Mouse (Mus musculus): ENCODE results near the gene Plekhh2. TPM values are rescaled to one million over a fixed set of nuclear protein-coding genes. Genes with fewer than 3 reads are reported as not detected.

Plekhh2 gene
- total RNA-seq, 2 experiments from 2014 or later = 11.7 to 18.0 TPM

DNA sequence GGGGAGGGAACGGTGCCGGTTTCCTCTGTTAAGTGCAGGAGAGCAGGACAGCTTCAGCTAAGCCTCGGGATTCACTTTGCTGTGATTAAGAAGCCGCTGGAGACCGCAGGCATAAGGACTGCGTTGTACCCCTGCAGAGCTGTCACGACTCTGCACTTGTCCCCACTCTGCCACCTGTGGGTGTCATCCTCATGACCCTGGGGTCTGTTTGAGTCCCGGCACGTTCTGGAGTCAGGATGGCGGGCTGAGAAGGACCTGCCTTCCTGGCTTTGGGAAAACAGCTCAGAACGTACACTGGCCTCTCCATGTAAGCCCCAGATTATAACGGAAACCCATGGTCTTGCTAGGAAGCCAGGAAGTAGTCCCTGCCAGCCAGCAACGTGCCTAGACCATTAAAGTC, 95.3 kb downstream of the Plekhh2 start:
- DNase-seq (ENCODE audit: low spot score in 2 of 2) = no peak

DNA sequence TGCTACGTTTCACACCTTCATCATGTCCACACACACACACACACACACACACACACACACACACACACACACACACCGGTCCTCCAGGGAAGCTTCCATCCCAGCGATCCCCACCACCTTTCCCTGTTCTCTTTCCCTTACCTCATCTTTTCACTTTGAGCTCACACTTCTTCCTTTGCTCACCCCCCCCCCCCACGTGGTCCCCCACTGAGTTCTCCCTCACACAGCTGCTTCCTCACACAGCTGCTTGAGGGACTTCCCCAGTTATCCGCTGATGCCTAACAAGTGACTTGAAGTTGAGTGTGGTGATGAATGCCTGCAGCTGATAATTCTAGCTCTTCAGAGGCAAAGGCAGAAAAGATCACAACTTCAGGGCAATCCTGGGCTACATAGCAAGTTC, 95.9 kb downstream of the Plekhh2 start:
- no peak for DNase-seq (ENCODE audit: low spot score in 2 of 2)

DNA sequence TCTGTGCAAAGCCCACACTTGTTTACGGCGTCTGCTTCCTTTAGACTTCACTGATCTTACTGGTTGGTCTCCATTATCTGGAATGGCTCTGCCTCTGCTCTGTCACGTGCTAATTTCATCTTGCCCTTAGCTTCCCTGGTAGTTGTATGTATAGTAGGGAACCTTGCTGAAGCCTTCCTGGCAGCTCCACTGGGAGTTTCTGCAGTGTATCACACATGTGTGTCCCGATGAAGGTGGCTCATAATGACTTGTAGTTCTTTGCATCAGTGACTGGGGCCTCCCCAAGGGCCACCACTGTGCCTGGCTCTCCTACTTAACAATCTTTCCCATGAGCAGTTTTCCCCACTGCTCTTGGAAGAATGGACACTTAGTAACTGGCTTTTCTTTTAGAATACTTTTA, 96.9 kb downstream of the Plekhh2 start:
- no peak for DNase-seq (ENCODE audit: low spot score in 2 of 2)

DNA sequence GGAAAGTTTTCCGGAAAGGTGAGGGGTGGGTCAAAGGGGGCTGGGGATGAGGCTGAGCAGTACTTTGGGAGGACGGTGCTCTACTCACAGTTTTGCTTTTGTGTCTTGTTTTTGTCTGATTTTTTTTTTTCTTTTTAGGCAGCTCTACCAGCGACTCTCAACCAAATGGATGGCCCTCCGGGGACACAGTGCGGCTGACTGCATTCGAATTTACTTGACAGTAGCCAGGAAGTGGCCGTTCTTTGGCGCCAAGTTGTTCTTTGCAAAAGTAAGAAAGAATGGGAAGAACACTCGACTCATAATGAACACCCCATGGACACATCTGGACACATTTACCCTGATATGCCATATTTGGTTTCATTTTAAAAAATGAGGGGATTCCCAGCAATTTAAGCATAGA, 99.8 kb downstream of the Plekhh2 start:
- DNase-seq (ENCODE audit: low spot score in 2 of 2) = peak in 1 of 2 experiments; percentile 59

DNA sequence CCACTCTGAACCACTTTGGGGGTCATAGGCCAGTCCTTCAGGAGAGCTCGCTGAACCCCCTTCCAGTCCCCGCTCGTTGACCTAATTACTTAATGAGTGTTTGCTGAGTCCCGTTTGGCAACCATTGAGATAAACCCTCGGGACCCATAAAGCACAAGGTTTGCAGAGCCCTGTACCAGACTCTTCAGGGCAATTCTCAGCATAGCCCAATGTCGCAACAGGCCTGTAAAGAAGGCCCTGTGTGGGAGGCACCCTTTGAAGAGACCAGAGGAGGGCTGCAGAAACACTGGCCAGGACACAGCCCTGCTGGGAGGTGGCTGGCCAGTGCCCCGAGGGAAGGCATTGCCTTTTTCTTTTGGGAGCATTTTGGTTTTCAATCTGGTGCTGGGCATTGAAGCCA, 100.3 kb downstream of the Plekhh2 start:
- no peak for DNase-seq (ENCODE audit: low spot score in 2 of 2)

DNA sequence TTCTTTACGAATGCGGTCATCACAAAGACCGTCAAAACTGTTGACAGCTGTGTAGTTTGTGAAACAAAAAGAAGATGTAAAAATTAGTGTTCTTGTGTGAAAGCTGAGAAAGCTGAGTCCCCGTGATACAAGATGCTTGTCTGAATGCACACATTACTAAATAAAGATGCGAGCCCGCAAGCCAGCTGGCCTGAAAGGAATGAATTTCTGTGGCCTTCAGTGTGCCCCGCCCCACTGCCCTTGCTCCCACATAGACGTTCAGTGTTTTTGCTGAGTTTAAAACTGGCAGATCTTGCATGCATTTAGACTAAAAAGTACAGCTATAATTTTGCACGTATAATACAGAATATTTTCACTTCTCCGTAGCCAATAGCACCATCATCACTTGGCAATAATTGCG, 104.1 kb downstream of the Plekhh2 start:
- DNase-seq (ENCODE audit: low spot score in 2 of 2) = no peak

DNA sequence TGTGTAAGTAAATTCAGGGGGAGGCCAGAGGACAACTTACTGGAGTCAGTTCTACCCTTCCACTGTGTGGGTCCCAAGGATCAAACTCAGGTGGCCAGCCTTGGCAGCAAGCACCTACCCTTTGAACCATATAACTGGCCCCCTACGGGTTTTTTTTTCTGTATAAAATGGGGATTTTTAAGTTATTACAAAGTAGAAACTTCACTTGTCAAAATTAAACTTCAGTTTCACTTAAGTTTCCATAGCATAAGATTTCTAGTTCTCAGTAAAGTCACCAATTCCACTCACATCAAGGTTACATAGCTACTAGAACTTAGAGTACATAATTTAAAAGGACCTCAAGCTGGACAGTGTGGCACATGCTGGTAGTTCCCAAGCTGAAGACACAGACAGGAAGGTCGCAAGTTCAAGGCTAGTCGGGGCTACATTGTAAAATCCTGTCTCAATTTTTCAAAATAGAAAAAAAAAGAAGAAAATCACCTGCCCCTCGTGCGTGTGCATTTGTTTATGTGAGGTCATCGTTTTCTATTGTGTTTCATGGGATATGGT, 104.9 kb downstream of the Plekhh2 start:
- no peak for DNase-seq (ENCODE audit: low spot score in 2 of 2)

DNA sequence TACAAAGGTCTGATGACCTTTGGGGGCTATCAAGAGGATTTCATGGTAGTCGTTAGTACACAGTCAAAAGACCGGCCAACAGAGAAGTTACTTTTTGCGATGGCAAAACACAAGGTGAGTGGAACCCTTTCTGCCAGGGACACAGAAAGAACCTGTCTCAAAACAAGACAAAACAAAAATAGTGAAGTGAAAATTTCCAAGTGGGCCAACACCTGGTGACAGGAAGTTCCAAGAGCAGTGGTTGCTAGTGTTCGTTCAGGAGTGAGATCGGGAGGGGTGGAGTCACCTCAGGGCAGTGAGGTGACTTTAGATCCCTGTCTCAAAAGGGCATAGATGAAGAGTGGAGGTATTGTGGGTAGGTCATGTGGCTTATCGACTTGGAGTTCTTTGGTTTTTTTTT, 106.3 kb downstream of the Plekhh2 start:
- no peak for DNase-seq (ENCODE audit: low spot score in 2 of 2)

DNA sequence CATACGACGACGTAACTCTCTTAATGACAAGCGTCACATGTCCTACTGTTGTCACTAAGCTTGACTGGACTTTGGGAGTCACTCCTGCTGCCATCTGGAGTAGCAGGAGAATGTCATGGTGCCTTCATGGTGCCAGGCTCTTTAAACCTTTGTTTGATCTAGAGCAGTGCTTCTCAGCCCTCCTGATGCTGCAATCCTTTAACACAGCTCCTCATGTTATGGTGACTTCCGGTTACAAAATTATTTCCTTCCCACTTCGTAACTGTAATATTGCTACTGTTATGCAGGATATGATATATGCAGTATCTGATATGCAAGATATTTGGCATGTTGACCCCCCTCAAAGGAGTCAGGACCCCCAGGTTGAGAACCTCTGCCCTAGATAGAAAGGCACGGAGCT, 107.4 kb downstream of the Plekhh2 start:
- DNase-seq (ENCODE audit: low spot score in 2 of 2) = no peak

DNA sequence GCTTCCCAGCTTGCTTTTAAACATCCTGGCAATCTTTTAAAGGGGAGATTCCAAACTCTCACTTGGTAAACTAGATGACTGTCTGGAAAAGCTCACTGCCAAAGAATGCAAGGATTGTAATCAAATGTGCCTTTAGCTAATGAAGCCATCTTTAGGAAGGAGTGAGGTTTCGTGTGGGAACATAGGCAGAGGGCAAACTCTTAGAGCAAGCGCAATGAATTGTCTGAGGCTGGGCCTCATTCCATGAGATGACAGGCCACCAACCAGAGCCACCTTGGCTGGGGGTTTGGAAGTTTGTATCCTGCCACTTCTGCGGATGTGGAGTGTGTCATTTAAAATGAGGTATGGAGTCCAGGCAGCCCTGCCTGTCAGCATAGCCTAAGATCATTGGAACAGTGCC, 108.4 kb downstream of the Plekhh2 start:
- DNase-seq (ENCODE audit: low spot score in 2 of 2) = no peak

DNA sequence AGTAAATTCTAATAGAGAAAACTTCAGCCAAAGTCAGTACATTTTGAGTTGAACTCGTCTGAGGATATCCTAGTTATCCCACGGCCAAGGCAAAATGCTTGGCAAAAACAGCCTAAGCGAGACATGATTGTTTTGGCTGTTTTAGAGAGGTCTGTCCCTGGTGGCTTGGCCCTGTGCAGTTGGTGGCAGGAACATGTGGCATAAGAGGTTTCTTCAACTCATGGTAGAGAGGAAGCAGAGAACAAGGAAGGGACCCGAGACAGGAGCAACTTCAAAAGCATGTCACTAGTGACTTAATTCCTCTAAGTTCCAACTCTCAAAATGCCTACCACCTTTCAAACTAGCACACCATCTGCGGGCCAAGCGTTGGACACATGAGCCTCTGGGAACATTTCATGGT, 108.9 kb downstream of the Plekhh2 start:
- DNase-seq (ENCODE audit: low spot score in 2 of 2) = no peak

DNA sequence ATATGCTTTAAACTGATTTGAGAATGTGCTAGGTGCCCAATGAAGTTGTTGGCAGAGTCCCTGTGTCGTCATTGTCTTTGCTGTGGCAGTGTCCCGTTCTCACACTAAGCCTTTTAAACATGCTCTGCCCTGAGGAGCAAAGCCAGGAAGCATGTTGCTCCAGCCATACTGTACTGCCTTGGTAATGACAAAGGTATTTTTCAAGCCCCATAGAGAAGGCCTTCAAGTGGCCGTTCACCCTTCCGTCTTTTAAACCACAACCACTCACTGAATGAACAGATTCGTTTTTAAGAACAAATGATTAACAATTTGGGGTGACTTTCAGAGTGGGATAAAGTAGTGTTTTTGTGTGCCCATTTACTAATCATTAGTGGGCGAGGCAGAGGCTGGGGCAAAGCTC, 109.5 kb downstream of the Plekhh2 start:
- DNase-seq (ENCODE audit: low spot score in 2 of 2) = no peak

DNA sequence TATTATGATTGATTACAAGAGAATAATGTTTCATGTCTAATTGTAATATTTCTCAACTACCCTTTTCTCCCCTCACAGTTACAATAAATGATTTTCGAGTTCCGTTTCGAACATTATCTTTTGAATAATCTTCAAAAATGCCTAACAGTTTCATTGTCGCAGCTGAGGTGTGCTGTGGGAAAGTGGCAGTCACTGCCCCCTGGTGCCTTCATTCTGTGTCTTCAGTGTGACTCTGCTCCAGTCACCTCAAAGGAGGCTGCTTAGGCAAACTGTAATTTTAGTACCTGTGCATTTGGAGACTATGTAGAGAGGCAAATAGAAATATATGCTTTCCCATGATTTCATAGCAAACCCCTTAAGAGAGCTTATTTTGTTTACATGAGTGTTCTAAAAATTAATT, 110.3 kb downstream of the Plekhh2 start:
- no peak for DNase-seq (ENCODE audit: low spot score in 2 of 2)

DNA sequence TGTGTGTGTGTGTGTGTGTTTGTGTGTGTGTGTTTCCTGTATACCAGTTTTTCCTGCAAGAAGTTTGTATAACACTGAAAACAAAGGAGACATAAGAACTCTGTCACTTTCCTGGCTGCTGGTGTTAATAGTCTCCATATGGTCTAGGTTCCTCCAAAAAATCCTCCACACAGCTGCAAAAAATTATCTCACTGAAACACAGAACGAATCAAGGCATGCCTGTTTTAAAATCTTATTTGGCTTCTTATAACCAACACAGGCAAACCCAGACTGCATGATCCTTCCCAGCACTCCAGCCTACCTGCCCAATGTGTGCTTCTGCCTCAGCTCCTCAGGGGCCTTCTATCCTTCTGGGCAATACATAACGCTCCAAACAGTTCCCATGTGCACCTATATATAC, 111.2 kb downstream of the Plekhh2 start:
- DNase-seq (ENCODE audit: low spot score in 2 of 2) = no peak

DNA sequence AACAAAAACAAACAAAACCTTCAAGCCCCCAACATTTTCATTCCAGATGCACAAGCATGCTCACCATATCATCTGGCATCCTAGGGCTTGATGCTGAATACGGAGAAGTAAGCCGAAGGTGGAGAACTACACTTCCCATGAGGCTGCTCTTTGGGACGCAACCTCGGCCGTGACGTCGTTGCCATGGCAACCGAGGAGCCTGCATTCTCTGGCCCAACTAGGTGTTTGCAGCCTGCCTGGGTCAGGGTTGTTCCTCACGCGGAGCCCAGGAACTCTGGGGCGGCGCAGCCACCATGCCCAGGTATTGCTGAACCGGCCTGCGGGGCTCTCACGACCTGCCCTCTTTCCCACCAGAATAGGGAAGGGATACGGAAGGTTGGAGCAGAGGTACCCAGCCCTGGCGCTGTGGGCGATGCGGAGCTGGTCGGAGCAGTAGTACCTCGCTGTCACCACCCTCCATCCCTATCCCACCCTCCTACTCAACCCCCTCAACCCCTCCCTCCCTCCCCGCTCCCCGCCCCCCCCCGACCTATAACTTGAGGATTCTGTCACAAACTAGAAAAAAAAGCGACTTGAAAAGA, 114.7 kb downstream of the Plekhh2 start, which contains the start of gene Dync2li1:
TSS of gene Dync2li1 (plus strand) at position 221 of the 581 bp plus-strand sequence.
- DNase-seq (ENCODE audit: low spot score in 2 of 2) = peak; percentile 65 to 87

DNA sequence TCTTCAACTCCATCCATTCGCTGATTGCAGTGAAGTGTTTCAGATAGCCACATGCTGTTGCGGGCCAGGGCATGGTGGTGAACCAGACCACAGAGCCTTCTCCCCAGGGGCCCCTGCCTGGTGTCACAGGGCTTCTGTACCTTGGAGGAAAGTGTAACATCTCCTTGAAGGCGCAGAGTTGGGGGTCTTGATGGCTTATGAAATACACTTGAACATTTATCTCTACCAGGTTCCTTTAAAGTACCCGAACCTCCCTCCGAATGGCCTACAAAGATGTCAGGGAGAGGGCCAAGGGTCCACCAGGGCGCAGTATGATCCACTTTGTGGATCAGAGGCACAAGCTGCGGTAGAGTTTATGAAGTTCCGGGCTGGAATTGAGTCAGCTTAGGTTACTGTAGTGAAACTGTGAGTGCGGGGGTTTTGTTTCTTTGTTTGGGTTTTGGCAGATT, 115.2 kb downstream of the Plekhh2 start:
- no peak for DNase-seq (ENCODE audit: low spot score in 2 of 2)

DNA sequence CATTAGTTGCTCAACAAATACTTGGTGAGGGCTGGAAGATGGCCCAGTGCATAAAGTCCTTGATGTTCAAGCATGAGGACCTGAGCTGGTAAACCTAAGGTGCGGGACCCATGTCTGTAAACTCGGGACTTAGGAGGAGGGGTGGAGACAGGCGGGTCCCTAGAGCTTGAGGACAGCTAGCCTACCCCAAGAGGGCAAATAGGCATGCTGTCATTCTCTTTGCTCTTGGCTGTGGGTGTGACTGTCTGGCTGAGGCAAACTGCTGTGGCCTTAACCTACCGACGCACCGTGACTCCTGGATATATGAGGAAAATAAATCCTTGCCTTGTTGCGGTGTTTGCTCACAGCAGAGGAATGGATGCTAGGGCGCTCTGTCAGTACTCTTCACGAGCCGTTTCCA, 116.0 kb downstream of the Plekhh2 start:
- DNase-seq (ENCODE audit: low spot score in 2 of 2) = no peak

DNA sequence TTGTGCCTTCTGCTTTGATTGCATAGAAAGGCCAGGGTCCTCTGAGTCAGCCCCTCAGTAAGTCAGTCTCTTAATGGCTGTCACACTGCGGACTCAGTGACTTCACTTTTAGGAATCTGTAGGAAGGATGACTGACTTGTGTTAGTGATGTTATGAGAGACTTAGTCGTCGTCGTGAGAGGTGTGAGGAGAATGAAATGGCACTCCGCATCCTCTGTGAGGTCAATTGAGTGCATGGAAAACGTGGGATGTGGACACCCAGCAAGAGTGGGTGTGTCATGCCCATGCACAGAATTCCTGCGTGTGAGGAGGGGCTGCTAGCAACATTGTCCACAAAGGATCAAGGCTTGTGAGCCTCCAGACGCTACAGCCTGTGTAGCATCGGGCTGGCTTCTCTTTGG, 116.9 kb downstream of the Plekhh2 start:
- DNase-seq (ENCODE audit: low spot score in 2 of 2) = no peak

DNA sequence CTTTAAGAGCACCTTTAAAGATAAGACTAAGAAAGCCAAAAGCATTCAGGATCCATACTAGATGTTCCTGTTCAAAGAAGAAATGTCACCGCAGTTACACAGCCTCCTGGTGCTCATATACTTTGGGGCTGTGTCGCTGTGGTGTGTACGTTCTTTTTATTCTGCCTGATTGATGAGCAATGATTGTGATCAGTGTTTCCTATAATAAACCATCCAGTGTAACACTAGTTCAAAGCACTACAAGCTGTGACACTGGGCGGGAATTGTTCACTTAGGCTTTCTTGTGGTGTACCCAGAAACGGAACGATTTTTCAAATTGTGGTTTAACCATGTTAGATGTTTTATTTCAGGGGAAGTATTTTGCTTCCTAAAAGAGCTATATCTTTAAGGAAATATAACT, 120.1 kb downstream of the Plekhh2 start:
- no peak for DNase-seq (ENCODE audit: low spot score in 2 of 2)

DNA sequence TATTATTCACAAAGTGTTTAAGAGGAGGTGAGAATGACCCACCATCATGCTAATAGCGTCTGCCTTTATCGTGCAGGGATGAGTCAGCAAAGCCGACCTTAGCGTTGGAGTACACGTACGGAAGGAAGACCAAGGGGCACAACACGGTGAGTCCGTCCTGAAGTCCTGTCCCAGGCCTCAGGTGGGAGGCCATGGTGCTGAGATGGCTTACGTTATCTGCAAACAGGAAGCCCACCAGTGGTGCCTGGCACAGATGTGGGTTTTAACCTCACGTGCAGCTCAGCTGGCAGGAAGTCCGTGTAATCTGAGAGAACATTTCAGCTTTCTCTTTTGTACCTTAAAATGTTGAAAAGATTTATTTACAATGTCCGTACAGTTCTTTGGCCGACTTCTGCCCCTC, 121.7 kb downstream of the Plekhh2 start:
- no peak for DNase-seq (ENCODE audit: low spot score in 2 of 2)

DNA sequence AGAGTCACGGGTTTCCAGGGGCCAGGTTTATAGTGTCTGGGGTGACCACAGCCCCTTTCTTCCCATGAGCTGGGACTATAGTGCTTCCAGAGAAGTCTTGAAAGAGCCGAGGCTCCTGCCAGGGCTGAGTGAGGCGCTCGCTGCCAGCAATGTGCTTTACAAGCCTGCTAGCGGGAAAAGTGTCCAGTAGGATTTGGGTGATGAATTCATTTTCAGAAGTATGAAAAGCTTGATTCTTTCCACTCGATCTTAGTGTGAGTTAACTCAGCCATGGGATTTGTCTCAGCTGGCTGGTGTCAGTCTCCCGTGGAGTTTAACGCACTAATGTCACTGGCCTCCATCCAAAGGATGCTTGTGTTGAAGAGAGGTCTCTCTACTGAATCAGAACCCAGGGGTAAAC, 124.6 kb downstream of the Plekhh2 start:
- peak in 1 of 2 experiments; percentile 42 for DNase-seq (ENCODE audit: low spot score in 2 of 2)

DNA sequence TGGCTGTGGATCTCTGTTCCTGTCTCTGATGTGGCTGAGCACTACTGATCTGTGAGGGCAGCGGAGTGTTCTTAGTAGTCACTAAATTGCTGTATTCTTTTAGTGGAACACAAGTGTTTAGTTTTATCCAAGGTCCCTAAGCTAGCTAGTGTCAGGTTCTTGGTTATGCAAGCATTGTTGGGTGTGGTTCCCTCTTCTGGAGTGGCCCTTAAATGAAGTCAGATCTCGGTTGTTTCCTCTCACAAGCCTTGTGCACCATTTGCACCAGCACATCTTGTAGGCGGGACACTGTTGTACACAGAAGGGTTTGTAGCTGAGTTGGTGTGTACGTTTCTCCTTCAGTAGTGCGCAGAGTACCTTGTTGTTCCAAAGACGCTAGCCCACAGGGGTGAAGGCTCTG, 126.3 kb downstream of the Plekhh2 start:
- no peak for DNase-seq (ENCODE audit: low spot score in 2 of 2)

DNA sequence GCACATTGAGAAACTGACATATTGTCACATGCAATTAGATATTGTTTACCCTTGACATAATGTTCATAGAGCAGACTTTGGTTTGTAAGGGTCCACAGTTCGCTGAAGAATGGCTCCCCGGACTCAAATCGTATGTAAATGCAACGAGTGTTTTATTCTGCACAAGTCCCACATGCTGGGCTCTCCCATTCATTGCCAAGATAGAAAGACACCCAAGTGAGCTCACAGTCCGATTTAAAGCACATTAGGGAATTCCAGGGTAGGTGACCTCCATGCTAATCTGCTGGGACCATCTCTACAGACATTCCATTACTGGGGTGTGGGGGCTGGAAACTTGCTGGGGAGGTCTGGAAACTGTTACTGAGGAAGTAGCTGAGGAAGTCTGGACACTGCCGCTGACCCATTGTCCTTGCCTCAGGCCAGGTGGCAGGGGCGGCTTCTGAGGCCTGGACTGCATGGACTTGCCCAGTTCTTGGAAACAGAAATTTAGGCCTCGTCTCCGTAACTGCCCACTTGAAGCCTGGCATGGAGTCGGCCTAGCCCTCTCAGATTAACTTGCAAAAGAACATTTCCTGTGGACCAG, 128.2 kb downstream of the Plekhh2 start:
- no peak for DNase-seq (ENCODE audit: low spot score in 2 of 2)
